Mouse (Mus musculus) granulocyte monocyte progenitor cell, adult 5-6 weeks (primary cell): Measurements from ENCODE around the gene Otud7a. TPM values are rescaled to one million over a fixed set of nuclear protein-coding genes. Genes with fewer than 3 reads are reported as not detected.

Source experiments
- ATAC-seq: replicated peaks from 2 replicates; pipeline ENCODE4 v1.8.0; 2016; ENCODE audit warnings: mild to moderate bottlenecking, moderate TSS enrichment, inconsistent platforms; ENCODE audit not compliant: poor library complexity, severe bottlenecking
- total RNA-seq, 2 experiments: library from RNA; stranded (forward) in 1 of 2; stranded (reverse) in 1 of 2; fragments of 200-712, 200-1000 nt in 1 of 2; fragments of >200 nt in 1 of 2; fragmentation: Nextera tagmentation in 1 of 2; gene quantifications; 2 replicates each; pipeline ENCODE4 v1.2.3; 2014 to 2017

Gene Otud7a
- total RNA-seq (2014; fragmentation: Nextera tagmentation) (not detected in 2 replicates), total RNA-seq (2017) (not detected in 2 replicates)

DNA sequence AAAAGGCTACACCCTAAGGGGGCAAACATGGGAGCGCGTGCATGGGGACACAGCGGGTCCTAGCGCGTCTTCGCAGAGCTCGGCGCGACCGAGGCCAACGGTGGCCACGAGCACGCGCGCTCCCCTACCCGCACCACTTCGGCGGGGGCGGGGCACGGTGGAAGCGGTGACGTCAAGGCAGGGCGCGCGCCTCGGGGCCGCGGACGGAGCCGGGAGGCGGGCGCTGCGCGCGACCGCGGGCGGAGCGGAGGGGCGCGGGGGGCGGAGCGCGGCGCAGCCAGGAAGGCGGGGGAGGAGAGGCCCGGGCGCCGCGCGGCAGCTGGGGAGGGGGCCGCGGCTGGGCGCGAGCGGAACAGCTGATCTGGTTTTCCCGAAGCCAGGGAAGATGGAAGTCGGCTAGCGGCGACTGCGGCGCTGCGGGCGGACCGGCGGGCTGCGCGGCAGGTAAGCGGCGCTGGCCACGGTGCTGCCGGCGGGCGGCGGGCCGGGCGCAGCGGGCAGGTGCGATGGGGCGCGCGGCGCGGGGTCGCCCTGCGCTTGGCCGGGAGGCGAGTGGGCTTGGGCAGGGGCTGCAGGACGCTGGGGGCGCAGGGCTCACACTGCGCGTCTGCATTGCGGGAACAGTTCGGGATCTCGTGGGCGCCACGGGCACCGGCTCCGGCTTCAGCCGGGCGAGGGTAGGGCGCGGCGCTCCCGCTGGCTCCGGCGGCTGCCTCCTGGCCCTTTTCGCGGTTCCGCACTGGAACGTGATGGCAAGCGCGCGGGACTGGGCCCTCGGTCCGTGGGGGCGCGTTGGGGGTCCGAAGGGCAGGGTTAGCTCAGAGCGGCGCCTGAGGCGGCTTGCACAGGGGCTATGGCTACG lies at the start of gene Otud7a:
Otud7a (plus strand) TSS at position 268 of the 862 bp plus-strand sequence.
- peak; percentile 25; the same call in 1 of the 2 replicates for ATAC-seq

DNA sequence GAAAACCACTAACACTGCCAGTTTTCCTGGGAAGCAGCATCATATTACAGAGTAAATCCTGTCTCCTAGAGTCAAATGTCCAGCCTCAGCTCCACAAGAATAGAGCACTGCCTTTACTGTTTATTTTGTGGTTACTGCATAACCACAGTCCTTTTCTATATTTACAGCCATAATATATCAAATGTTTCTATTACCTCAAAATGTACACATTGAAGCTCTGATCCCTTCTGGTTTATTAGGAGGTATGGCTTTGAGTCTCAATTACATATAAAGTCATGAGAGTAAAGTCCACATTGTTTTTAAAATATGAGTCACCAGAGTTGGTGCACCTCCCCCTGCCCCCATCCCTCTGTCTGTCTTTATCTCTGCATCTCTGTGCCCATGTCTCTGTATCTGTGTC lies 38.6 kb upstream of the Otud7a start:
- ATAC-seq, result no peak

DNA sequence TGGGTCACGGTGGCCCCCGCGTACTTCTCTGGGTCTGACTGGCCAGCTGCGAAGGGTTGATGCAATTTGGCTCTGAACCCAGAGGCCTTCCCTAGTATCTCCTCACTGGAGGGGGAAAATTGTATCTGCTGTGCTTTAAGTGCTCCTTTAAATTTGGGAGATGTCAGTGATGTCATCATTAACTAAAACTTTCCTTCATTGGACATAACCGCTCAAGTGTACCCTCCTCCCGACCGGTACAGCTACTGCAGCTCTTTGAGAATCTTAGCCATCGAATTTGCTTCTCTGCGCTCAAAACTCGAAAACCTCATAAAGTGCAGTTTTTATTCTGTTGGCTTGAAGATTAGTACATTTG lies 772 bp downstream of the Otud7a start:
- ATAC-seq, result no peak

DNA sequence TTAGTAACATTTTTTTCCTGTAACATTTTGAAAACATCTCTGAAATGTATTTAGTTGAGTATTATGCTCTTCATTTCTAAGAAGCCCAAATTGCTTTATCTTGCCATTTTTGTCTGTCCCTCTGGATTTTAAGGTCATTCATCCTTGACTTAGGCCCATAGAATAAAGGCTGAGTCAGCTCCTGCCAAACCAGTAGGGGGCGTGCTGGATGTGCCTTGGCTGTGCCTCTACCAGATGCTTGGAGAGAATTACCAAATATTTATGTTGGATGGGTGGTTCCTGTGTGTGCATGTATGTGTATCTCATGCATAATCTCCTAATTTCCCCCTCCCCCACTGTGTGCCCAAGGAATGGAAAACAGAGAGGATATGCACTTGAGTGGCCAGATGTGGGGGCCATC lies 2.4 kb downstream of the Otud7a start:
- ATAC-seq, result no peak

DNA sequence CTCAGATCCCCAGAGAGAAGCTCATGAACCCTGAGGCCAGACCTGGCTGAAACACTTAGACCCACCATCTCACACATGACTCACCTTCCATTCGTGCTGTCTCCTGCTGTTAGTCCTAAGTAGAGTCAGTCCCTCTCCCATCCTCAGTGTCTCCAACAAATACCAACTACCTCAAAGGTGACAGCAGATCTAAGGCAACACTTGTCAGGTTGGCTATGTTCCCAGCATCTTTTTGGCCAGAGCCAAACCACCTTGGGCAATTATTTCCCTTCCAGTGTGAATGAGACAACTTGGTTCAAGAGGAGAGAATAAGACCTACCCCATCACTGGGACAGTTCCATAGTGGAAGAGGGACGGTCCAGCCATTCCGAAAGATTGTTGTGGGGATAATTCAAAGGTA lies 10.7 kb downstream of the Otud7a start:
- ATAC-seq, result no peak

DNA sequence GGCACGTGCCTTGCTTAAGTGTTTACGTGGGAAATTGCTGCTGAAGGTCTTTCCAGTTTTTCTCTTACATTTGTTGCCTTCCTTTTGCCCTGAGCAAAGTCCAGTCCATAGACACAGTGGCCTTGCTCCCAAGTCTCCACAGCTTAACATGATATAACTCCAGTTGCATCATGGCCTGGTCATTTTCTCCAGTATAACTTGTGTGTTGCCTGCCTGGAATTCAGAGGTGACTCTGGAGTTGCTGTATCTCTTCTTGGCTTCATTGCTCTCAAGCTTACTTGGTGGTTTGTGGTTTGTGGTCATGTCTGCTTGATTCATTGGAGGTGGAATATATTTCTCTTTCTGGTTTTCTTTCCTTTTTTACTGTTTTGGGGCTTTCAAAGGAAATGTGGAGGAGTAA lies 17.7 kb downstream of the Otud7a start:
- no peak for ATAC-seq

DNA sequence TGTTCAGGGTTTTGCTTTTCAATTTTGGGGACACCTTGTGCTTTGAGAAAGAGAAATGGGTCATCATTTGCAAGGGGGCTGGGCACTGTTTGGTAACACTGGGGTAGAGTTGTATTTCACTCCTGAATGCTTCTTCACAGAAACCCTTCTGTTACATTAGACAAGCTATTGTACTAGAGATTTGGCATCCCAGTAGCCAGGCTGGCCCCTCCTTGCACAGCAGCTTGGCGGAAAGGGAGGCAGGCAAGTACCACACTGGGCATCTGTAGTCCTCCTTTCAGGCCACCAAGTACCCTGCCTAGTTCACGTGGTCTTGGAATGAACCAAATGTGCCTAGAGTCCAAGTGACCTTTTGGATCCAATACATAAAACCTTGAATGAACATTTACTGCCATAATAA lies 18.1 kb downstream of the Otud7a start:
- no peak for ATAC-seq

DNA sequence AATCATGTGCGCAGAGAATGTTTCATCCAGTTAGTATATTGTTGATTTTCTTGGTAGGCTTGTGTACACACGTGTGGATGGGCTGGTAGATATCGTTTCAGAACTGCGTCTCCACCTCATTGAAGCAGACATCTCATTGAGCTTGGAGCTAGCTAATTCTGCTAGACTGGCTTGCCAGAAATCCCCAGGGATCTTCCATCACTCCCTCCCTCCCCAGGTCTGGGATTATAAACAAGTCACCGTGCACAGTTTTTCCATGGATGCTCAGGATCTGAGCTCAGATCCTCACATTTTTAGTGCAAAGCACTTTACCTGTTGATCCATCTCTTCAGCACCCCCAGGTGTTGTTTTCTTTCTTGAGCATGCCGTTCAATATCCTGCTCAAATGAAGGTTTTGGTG lies 22.2 kb downstream of the Otud7a start:
- no peak for ATAC-seq

DNA sequence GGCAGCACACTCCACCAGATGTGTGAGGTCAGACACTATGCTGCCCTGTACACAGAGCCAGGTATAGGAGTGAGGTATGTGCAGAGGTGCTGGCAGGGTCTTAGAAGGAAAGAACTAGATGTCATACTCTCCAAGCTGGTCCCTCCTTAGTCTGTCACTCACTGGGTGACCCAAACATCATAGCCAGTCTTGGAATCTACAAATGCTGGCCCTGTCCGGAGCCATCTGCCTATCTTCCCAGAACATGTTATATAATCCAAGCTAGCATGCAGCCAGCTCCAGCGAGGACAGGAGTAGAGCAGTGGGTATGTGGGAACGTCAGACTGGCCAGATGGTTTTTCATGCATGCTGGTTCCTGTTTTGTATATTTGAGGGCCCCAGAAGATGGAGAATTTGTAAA lies 23.7 kb downstream of the Otud7a start:
- ATAC-seq, result no peak

DNA sequence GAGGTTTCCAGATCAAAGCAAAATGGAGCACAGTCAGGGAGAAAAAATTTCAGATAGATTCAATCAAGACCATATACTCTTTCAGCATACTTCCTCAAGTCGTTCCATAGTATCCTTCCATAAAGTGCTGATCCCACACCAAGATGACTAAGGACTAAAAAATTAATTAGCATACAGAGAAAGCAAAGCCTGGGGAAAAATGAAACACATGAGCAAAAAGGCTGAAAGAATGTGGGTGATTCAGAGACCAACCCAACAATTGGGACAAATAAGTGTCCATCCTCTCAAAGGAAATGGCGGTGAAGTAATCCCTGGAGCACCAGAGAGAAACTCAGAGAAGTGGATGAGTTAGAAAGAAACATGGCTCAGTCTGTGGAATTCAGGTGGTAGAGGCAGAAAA lies 38.5 kb downstream of the Otud7a start:
- no peak for ATAC-seq

DNA sequence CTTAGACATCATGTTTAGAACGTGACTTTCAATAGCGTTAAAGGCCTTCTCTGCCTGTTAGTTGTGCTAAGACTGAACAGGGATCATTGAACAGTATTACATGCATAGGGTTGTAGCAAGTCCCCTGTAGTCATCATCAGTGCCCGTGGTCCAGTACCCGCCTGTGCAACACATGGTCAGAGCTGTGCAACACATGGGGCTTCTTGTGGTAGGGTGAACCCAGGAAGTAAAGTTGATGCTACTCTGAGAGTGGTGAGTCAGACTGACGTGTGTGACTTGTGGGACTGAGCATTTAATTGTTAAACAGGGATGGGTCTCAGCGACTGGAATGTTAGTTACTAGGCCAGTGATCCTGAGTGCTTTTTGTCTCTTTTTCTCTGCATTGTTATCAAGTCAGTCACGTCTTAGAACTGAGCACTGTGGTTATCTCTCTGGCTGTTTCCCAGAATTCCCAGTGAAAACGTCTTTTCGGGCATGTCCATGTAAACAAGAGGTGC lies 52.5 kb downstream of the Otud7a start:
- no peak for ATAC-seq

DNA sequence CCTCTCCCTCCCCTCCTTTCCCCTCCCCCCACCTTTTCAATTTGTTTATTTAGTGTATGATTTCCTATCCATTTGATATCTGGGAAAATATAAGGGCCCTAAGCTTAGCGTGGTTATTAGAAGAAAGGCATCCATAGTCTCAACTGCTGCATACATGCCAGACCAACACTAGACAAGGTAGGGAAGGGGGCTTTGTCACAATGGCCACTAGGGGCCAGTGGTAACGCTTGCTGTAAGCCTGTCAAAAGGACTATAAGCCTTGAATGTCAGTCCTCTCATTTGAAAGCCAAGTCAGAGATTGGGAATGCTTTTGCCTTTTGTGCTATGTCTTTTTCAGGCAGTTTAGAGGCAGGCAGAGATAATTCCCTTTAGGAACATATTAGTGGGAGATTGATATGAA lies 59.7 kb downstream of the Otud7a start:
- ATAC-seq, result no peak

DNA sequence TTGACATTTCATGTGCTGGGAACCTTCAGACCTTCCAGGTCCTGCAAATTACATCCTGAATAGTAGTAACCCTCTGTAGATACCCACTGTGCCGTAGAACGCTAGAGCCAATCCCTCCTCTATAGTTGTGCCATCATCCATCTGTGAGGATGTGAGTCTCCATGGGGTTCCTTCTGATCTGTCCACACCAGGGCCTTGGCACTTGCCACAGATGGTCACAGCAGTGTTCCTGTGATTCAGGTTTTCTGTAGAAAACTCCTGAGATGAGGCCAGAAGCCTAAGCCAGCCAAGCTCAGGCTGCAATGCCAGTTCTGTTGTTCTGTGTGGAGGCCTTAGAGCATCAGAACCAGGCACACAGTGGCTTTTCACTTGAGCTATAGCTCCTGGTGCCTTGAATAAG lies 63.5 kb downstream of the Otud7a start:
- ATAC-seq, result no peak

DNA sequence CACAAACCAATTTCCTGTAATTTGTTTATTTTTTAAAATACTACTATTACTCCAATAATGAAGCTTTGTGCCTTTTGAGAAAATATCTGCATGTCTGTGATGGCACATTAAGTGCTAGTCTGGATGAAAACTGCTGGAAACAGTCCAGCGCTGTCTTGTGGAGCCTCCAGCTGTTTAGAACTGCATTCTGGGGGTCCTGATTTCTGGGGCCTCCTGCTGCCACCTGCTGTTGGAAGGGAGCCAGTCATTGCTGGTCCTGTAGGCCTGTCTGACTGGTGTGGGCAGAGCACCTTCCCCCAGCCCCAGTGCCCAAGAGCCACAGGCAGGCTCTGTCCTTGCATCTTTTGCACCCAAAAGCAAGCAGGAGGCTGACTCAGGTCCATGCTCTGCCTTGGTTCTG lies 65.3 kb downstream of the Otud7a start:
- no peak for ATAC-seq

DNA sequence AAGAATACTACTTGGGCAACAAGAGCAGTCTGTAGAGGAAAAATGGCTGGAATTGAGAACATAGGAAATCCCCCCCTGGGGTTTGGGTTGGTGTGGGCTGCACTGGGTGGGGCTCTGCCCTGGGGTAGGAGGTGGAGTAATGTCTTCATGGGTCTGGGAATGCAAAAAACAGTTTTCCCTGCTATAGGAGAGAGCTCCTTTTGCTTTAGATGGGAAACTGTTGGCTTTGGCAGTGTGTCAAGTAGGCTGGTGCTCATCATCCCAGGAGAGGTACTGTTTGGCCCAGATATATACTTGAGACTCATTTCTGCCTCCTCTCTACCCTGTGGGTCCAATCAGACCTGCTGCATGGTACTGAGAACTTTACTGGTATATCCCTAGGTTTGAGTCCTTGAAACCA lies 66.9 kb downstream of the Otud7a start:
- no peak for ATAC-seq

DNA sequence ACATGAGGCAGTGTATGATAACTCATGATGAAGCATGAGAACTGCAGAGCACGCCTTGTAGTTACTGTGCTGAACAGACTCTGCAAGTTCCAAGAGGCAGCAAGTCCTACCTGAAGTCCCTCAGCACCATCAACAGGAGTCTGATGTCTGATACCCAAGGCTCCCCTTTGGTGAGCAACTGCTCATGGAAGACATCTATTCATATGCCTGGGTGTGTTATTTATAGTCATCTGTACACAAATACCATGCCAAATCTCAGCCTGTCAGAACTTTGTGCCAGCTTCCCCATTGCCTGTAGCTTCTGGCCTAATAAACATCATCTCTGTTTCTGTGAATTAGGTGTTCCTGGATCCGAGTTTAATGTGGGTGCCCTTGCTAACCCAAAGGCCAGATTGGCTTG lies 68.0 kb downstream of the Otud7a start:
- ATAC-seq, result no peak

DNA sequence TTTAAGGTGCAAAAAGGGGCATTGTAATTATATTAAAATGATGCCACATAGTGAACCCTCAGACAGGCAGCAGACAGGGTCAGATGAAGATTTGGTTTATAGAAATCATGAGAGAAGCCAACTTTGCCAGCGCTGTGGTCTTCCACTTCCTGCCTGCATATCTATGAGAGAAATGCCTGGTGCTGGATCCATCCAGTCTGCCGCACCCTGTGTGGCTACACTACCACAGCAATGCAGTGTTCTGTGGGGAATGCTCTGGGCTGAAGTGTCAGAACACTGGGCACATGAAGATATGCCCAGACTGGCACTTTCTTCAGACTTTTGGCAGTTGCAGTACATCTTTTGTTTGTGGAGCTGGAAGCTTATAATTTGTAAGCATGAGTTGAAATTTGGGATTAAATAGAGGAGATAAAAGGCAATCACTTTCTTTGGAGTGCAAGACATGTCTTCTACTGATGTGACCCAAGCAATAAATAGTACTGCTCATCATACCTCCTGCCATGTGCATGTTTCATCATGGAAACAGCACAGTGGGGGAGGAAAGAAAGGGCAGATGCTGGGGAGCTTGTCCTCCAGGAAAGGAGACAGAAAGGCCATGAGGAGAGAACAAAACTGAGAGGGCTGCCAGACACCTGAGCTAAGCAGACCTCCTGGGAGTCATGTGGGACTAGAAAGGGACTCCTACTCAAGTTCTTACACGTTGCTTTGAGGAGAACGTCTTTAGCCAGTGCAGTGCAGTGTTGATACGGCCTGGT lies 71.8 kb downstream of the Otud7a start:
- no peak for ATAC-seq

DNA sequence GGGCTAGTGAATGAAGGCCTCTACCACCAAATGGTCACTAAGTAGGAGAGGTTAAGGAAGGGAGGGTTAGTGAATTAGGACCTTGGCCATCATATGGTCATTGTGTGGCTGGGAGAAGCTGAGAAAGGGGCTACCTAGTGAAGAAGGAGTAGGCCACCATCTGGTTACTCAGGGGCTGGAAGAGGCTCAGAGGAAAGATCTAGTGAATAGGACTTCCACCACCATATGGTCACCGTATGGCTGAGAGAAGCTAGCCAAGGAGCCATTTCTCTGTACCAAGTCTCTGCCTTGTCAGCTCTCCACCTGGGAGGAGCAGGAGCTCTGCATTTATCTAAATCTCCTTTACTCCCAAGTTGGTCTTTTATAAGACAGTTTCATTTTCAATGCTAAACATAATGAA lies 75.7 kb downstream of the Otud7a start:
- no peak for ATAC-seq

DNA sequence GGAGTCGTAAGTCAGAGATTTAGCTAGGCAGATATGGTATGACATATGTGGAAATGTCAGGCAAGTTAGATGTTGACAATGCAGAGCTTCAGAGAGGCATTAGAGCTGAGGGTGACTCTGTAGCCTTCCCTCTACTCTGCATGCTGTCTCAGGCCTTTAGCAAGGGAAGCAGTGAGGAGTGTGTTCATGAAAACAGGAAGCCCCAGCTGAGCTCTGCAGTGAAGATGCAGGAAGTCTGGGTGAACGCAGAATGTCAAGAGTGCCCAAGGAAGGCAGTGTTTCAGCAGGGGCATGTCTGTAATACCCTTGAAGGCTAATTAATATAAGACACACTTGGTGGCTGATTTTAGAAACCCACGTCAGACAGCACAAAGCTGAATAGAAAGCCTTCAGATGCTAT lies 77.9 kb downstream of the Otud7a start:
- no peak for ATAC-seq

DNA sequence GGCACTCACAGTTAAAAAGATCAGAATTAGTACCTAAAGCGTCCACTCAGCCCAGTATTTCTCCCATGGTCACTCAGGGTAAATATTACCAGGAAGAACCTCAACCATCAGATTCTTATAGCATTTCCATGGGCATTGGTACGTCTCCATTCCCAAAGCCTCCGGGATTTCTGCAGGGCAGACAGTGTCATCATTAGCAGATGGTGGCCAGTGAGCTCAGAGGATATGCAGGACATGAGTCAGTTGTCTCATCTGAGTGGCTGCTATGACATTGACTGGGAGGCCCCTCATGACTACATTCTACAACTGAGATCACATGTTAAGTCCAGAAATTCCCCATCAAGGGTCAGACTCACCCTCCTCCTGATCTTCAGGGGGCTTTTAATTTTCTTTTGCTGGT lies 78.5 kb downstream of the Otud7a start:
- ATAC-seq, result no peak

DNA sequence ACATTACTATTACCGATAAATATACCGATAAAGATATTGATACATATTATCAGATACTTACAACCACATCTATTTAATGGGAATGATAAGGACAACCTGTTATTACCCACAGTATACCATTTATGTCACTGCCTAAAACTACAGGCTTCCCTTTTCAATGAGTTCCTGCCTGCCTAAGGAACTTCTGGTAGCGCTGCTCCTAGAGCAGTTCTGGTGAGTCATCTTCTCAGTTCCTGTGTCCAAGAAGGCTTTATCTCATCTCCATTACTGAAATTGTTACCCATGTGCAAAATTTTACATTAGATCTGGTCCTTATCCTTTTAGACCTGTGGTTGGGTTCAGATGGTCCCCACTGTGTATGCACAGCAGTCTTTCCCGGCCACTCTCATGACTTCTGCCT lies 95.7 kb downstream of the Otud7a start:
- ATAC-seq, result no peak

DNA sequence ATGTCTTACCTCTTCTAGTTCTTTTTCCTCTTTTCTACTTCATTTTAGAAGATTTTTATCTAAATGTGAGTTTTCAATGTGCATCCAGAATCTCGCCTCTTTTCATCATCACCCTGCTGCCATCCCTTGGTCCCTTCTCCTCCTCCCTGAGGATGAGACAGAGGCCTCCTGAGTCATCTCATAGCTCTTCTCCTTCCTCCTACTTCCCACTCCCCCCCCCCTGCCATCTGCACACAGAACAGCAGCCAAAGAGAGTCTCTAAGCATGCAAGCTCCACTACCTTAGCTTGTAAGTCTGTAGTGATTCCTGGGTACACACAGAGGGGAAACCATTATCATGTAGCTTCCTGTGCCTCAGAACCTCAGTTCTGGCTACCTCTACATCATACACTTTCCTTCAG lies 109.9 kb downstream of the Otud7a start:
- ATAC-seq, result no peak
